Mouse (Mus musculus) adrenal gland (tissue): Measurements from ENCODE around the gene Olfr172.

ENCODE experiments used
- intact Hi-C: fragments of 180-260 bp; cut with DNase I; formaldehyde crosslinking; loops from one replicate; pipeline ENCODE4 v1.15.1; 2025
- long read RNA-seq, 2 experiments: library from polyadenylated mRNA; unstranded; transcript quantifications; one replicate each; pipeline ENCODE4 v2.0.0; 2020; ENCODE audit warnings: borderline replicate concordance in 1 of 2; ENCODE audit not compliant: insufficient replicate concordance in 1 of 2
- microRNA-seq, 2 experiments: library from miRNA; unstranded; fragments of <30 nt; microRNA quantifications; one replicate each; pipeline ENCODE4; 2019

Gene Olfr172
- long read RNA-seq, experiment 1, result 0 reads
- long read RNA-seq, experiment 2, result 0 reads

- intact Hi-C loops, result no loop called here
Observed at GRCm38 (mm10) chr16:58763076-58763475, at the start of gene Olfr172. Gene Olfr172 (minus strand): TSS chr16:58763176.

- intact Hi-C loops, result no loop called here
Observed at GRCm38 (mm10) chr16:58800168-58800567, 37.2 kb upstream of the Olfr172 start, which contains the start of gene Olfr173. Gene Olfr173 (minus strand): TSS chr16:58800268.

- intact Hi-C loops, result loop anchor here (10.0 kb wide), 1 partner anchor 649 kb away; the partner anchor contains the start of gene Gabrr3
Observed at GRCm38 (mm10) chr16:58756191-58756590, 6.8 kb downstream of the Olfr172 start.

GRCm38 (mm10) chr16:58751314-58751713 lies 11.7 kb downstream of the Olfr172 start:
- intact Hi-C loops, result loop anchor here (10.0 kb wide), 1 partner anchor 653 kb away; the partner anchor contains the start of gene Gabrr3

GRCm38 (mm10) chr16:58746715-58747114 lies 16.3 kb downstream of the Olfr172 start:
- intact Hi-C loops, result no loop called here

- intact Hi-C loops, result no loop called here
Observed at GRCm38 (mm10) chr16:58740751-58741150, 22.2 kb downstream of the Olfr172 start.

- intact Hi-C loops, result loop anchor here (10.0 kb wide), 1 partner anchor 274 kb away; no protein-coding TSS in a partner anchor
Observed at GRCm38 (mm10) chr16:58738800-58739199, 24.2 kb downstream of the Olfr172 start.

- intact Hi-C loops, result loop anchor here (10.0 kb wide), 1 partner anchor 273 kb away; no protein-coding TSS in a partner anchor
Observed at GRCm38 (mm10) chr16:58738205-58738604, 24.8 kb downstream of the Olfr172 start.

- intact Hi-C loops, result loop anchor here (5.0 kb wide), 1 partner anchor 56 kb away; the partner anchor contains the start of gene Cpox
Observed at GRCm38 (mm10) chr16:58728176-58728671, 34.8 kb downstream of the Olfr172 start.

GRCm38 (mm10) chr16:58727477-58728131 lies 35.4 kb downstream of the Olfr172 start, which contains the start of gene Cldnd1:
Gene Cldnd1 (plus strand): TSS chr16:58727910.
- intact Hi-C loops, result loop anchor here (5.0 kb wide), 1 partner anchor 55 kb away; the partner anchor contains the start of gene Cpox

GRCm38 (mm10) chr16:58726680-58727476 lies 36.1 kb downstream of the Olfr172 start:
- intact Hi-C loops, result loop anchor here (5.0 kb wide), 1 partner anchor 55 kb away; the partner anchor contains the start of gene Cpox

- intact Hi-C loops, result no loop called here
Observed at GRCm38 (mm10) chr16:58722292-58722691, 40.7 kb downstream of the Olfr172 start.

GRCm38 (mm10) chr16:58718666-58719120 lies 44.3 kb downstream of the Olfr172 start, which contains the start of gene Gpr15:
Gene Gpr15 (minus strand): TSS chr16:58719070.
- intact Hi-C loops, result no loop called here

GRCm38 (mm10) chr16:58715018-58715417 lies 48.0 kb downstream of the Olfr172 start:
- intact Hi-C loops, result no loop called here

- intact Hi-C loops, result no loop called here
Observed at GRCm38 (mm10) chr16:58713128-58713527, 49.8 kb downstream of the Olfr172 start.

- intact Hi-C loops, result no loop called here
Observed at GRCm38 (mm10) chr16:58712221-58712620, 50.8 kb downstream of the Olfr172 start.

Small RNAs within 50 kb of the gene (microRNA-seq; reads per million reads assigned to microRNA genes)
- 0 to 0.12 reads per million in 2 experiments for gene Gm27564
